Mouse (Mus musculus): ENCODE data around the gene Hfe2. TPM values are rescaled to one million over a fixed set of nuclear protein-coding genes. Genes with fewer than 3 reads are reported as not detected.
"Not testable (repeated sequence)": the region's sequence is repeated elsewhere in the genome, so short reads cannot be mapped to it uniquely, and the experiment has no call there.

Gene Hfe2
- polyA plus RNA-seq, 1 experiment from 2014 or later: 0.20 TPM

- Histone ChIP-seq H3K27ac (ENCODE audit: low read length) (no peak overlapping the region), H3K4me1 (ENCODE audit: control insufficient read depth, insufficient read depth, low read length) (no peaks in the 10 kb centered on the region), H3K9me3 (ENCODE audit: control insufficient read depth, low read depth, low read length) (no peaks in the 10 kb centered on the region), H3K9ac (replicated peaks; ENCODE audit: low read depth, low read length) (no peak overlapping the region), H3K4me2 (replicated peaks; ENCODE audit: low read depth, low read length) (no peak overlapping the region), H3K4me3 (ENCODE audit: low read depth, low read length) (no peak overlapping the region), H3K27me3 (ENCODE audit: control insufficient read depth, insufficient read depth, low read length) (no peaks in the 10 kb centered on the region), H3K36me3 (ENCODE audit: control insufficient read depth, insufficient read depth, low read length) (no peaks in the 10 kb centered on the region)
- WGBS: 83% methylated on average over 6 of the region's 6 CpGs
- ATAC-seq (ENCODE audit: insufficient number of reproducible peaks, insufficient read depth, low FRiP score, low read depth): no peak
Observed at GRCm38 (mm10) chr3:96504931-96505330, 20.0 kb upstream of the Hfe2 start.

- no peak overlapping the region for H3K4me2 ChIP-seq (replicated peaks; ENCODE audit: low read depth, low read length)
- no peaks in the 10 kb centered on the region for H3K36me3 ChIP-seq (ENCODE audit: control insufficient read depth, insufficient read depth, low read length)
- no peak for ATAC-seq (ENCODE audit: insufficient number of reproducible peaks, insufficient read depth, low FRiP score, low read depth)
- H3K4me1 ChIP-seq (ENCODE audit: control insufficient read depth, insufficient read depth, low read length): no peaks in the 10 kb centered on the region
- H3K27ac ChIP-seq (ENCODE audit: low read length): no peak overlapping the region
- no peaks in the 10 kb centered on the region for H3K27me3 ChIP-seq (ENCODE audit: control insufficient read depth, insufficient read depth, low read length)
- H3K9me3 ChIP-seq (ENCODE audit: control insufficient read depth, low read depth, low read length): no peaks in the 10 kb centered on the region
- H3K4me3 ChIP-seq (ENCODE audit: low read depth, low read length): no peak overlapping the region
- no peak overlapping the region for H3K9ac ChIP-seq (replicated peaks; ENCODE audit: low read depth, low read length)
- 90% methylated on average over 9 of the region's 9 CpGs for WGBS
Observed at GRCm38 (mm10) chr3:96506396-96507047, 18.4 kb upstream of the Hfe2 start.

- not testable (repeated sequence) for H3K4me3 ChIP-seq (ENCODE audit: low read depth, low read length); ATAC-seq (ENCODE audit: insufficient number of reproducible peaks, insufficient read depth, low FRiP score, low read depth); H3K9ac ChIP-seq (replicated peaks; ENCODE audit: low read depth, low read length); H3K4me1 ChIP-seq (ENCODE audit: control insufficient read depth, insufficient read depth, low read length); H3K27me3 ChIP-seq (ENCODE audit: control insufficient read depth, insufficient read depth, low read length); H3K4me2 ChIP-seq (replicated peaks; ENCODE audit: low read depth, low read length); H3K9me3 ChIP-seq (ENCODE audit: control insufficient read depth, low read depth, low read length); H3K27ac ChIP-seq (ENCODE audit: low read length); H3K36me3 ChIP-seq (ENCODE audit: control insufficient read depth, insufficient read depth, low read length)
- 84% methylated on average over 7 of the region's 9 CpGs for WGBS
Observed at GRCm38 (mm10) chr3:96507966-96508365, 17.0 kb upstream of the Hfe2 start.

GRCm38 (mm10) chr3:96520171-96520570, 4.8 kb upstream of the Hfe2 start:
- Histone ChIP-seq H3K36me3 (ENCODE audit: control insufficient read depth, insufficient read depth, low read length) (no peaks in the 10 kb centered on the region), H3K4me1 (ENCODE audit: control insufficient read depth, insufficient read depth, low read length) (no peaks in the 10 kb centered on the region), H3K27ac (ENCODE audit: low read length) (no peak overlapping the region), H3K9me3 (ENCODE audit: control insufficient read depth, low read depth, low read length) (no peaks in the 10 kb centered on the region), H3K4me3 (ENCODE audit: low read depth, low read length) (no peak overlapping the region), H3K4me2 (replicated peaks; ENCODE audit: low read depth, low read length) (no peak overlapping the region), H3K27me3 (ENCODE audit: control insufficient read depth, insufficient read depth, low read length) (no peaks in the 10 kb centered on the region), H3K9ac (replicated peaks; ENCODE audit: low read depth, low read length) (no peak overlapping the region)
- ATAC-seq (ENCODE audit: insufficient number of reproducible peaks, insufficient read depth, low FRiP score, low read depth): no peak
- 42% methylated on average over 5 of the region's 5 CpGs for WGBS

- Histone ChIP-seq H3K4me3 (ENCODE audit: low read depth, low read length) (no peak overlapping the region), H3K4me2 (replicated peaks; ENCODE audit: low read depth, low read length) (no peak overlapping the region), H3K27me3 (ENCODE audit: control insufficient read depth, insufficient read depth, low read length) (peaks cover 5% of the 10 kb centered on the region), H3K9ac (replicated peaks; ENCODE audit: low read depth, low read length) (no peak overlapping the region), H3K27ac (ENCODE audit: low read length) (no peak overlapping the region), H3K4me1 (ENCODE audit: control insufficient read depth, insufficient read depth, low read length) (peaks cover 3% of the 10 kb centered on the region), H3K9me3 (ENCODE audit: control insufficient read depth, low read depth, low read length) (no peaks in the 10 kb centered on the region), H3K36me3 (ENCODE audit: control insufficient read depth, insufficient read depth, low read length) (no peaks in the 10 kb centered on the region)
- WGBS: 57% methylated on average over 4 of the region's 4 CpGs
- ATAC-seq (ENCODE audit: insufficient number of reproducible peaks, insufficient read depth, low FRiP score, low read depth): no peak
Observed at GRCm38 (mm10) chr3:96522149-96522548, 2.8 kb upstream of the Hfe2 start.

- 60% methylated on average over 12 of the region's 12 CpGs for WGBS
Observed at GRCm38 (mm10) chr3:96524028-96524810, 753 bp upstream of the Hfe2 start.

GRCm38 (mm10) chr3:96526013-96526762, 1.2 kb downstream of the Hfe2 start:
- 74% methylated on average over 11 of the region's 11 CpGs for WGBS
- Histone ChIP-seq H3K9me3 (ENCODE audit: control insufficient read depth, low read depth, low read length) (no peaks in the 10 kb centered on the region), H3K27ac (ENCODE audit: low read length) (no peak overlapping the region), H3K4me1 (ENCODE audit: control insufficient read depth, insufficient read depth, low read length) (peaks cover 6% of the 10 kb centered on the region), H3K27me3 (ENCODE audit: control insufficient read depth, insufficient read depth, low read length) (peaks cover 13% of the 10 kb centered on the region), H3K4me2 (replicated peaks; ENCODE audit: low read depth, low read length) (no peak overlapping the region), H3K9ac (replicated peaks; ENCODE audit: low read depth, low read length) (no peak overlapping the region), H3K4me3 (ENCODE audit: low read depth, low read length) (no peak overlapping the region), H3K36me3 (ENCODE audit: control insufficient read depth, insufficient read depth, low read length) (no peaks in the 10 kb centered on the region)
- ATAC-seq (ENCODE audit: insufficient number of reproducible peaks, insufficient read depth, low FRiP score, low read depth): no peak

More at GRCm38 (mm10) chr3:96524028-96524810, 753 bp upstream of the Hfe2 start:
- no peaks in the 10 kb centered on the region for H3K36me3 ChIP-seq (ENCODE audit: control insufficient read depth, insufficient read depth, low read length)
- H3K4me1 ChIP-seq (ENCODE audit: control insufficient read depth, insufficient read depth, low read length): peaks cover 6% of the 10 kb centered on the region
- no peak overlapping the region for H3K9ac ChIP-seq (replicated peaks; ENCODE audit: low read depth, low read length)
- no peak overlapping the region for H3K4me3 ChIP-seq (ENCODE audit: low read depth, low read length)
- H3K9me3 ChIP-seq (ENCODE audit: control insufficient read depth, low read depth, low read length): no peaks in the 10 kb centered on the region
- H3K27ac ChIP-seq (ENCODE audit: low read length): no peak overlapping the region
- peaks cover 13% of the 10 kb centered on the region for H3K27me3 ChIP-seq (ENCODE audit: control insufficient read depth, insufficient read depth, low read length)
- ATAC-seq (ENCODE audit: insufficient number of reproducible peaks, insufficient read depth, low FRiP score, low read depth): no peak
- no peak overlapping the region for H3K4me2 ChIP-seq (replicated peaks; ENCODE audit: low read depth, low read length)

GRCm38 (mm10) chr3:96526864-96527542, 2.0 kb downstream of the Hfe2 start:
- no peak overlapping the region for H3K27ac ChIP-seq (ENCODE audit: low read length)
- no peaks in the 10 kb centered on the region for H3K9me3 ChIP-seq (ENCODE audit: control insufficient read depth, low read depth, low read length)
- peaks cover 6% of the 10 kb centered on the region for H3K4me1 ChIP-seq (ENCODE audit: control insufficient read depth, insufficient read depth, low read length)
- peak overlapping the region; percentile 80 for H3K4me2 ChIP-seq (replicated peaks; ENCODE audit: low read depth, low read length)
- H3K27me3 ChIP-seq (ENCODE audit: control insufficient read depth, insufficient read depth, low read length): peaks cover 13% of the 10 kb centered on the region
- H3K4me3 ChIP-seq (ENCODE audit: low read depth, low read length): peak overlapping the region; percentile 36
- no peaks in the 10 kb centered on the region for H3K36me3 ChIP-seq (ENCODE audit: control insufficient read depth, insufficient read depth, low read length)
- H3K9ac ChIP-seq (replicated peaks; ENCODE audit: low read depth, low read length): 0 out of 2 replicates have a peak overlapping the region, but pooled peaks have one; percentile 21
- 0 out of 2 replicates have a peak, but pooled peaks have one; percentile 46 for ATAC-seq (ENCODE audit: insufficient number of reproducible peaks, insufficient read depth, low FRiP score, low read depth)
- 4% methylated on average over 37 of the region's 44 CpGs for WGBS

All from stomach, embryonic 14.5 days (tissue).